Mouse (Mus musculus): ENCODE results near the gene Atp8b5.

DNA sequence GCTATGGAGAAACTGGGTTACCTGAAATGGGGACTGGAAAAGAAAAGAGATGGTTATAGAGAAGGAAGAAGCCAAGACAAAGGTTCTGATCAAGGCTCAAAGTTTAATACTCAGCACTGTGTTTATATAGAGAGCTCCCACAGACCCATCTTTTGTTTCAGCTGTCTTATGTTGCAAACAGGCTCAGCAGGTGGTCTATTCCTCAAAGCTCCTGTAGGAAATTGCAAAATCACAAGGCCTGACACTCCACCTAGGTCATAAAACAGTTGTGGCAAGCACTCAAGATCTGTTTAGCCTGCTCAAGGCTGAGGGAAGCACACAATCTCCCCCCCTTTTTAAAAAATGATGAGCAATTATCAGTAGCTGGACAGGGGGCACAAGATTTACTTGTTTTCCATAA, 69.2 kb downstream of the Atp8b5 start:
- TF ChIP-seq CTCF (IDR thresholded peaks at IDR 0.05; ENCODE audit: borderline replicate concordance, insufficient read depth, low read depth, low read length) (no peak), POLR2A (IDR thresholded peaks at IDR 0.05; ENCODE audit: borderline replicate concordance, insufficient read depth, low read length) (no peak)

Data from cerebellum, adult 2 months (tissue).